Mouse (Mus musculus) 416B (cell line): ENCODE data around the gene Lbr.
"Not testable (repeated sequence)": the region's sequence is repeated elsewhere in the genome, so short reads cannot be mapped to it uniquely, and the experiment has no call there.

Experiments used
- DNase-seq: peaks from one replicate; pipeline ENCODE4 v3.0.0; 2011; ENCODE audit warnings: low read depth

The Lbr gene

GRCm38 (mm10) chr1:181852466-181852865 lies 9.6 kb upstream of the Lbr start:
- DNase-seq, result no peak

DNA sequence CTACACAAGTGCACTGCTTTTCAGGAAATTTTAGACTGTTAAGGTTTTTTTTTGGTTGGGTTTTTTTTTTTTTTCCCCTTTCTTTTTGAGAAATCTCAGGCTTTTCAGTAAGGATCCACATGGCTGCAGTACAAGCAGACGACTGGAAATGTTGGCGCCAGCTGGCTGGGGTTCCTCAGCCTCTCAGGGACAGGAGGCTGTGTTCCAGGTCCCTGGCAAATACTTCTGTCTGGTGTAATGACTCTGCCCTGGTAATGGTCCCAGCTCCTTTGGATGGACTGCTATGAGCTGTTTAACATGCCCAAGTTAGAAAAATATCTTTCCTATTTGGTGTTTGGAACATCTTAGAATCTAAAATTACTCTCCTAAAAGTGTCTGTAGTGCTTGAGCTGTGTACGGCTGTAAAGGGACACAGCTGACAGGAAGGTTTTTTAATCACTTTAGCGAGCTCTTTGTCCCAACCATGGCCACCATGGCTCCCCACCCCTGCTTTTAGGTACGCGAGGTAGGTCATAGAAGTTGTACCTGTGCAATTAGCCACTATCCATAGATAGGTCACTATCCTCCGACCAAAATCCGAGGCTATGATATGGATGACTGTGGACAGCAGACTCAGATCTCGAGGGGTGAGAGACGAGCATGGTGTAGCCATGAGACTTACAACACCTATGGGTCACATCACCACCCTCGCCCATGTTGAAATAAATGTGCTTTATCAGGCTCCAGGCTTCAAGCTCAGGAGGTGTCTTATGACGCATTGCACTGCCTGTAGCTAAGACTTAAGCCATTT lies 8.9 kb upstream of the Lbr start:
- DNase-seq, result no peak

- no peak for DNase-seq
These were observed 7.6 kb upstream of the Lbr start for GRCm38 (mm10) chr1:181850441-181850840.

DNA sequence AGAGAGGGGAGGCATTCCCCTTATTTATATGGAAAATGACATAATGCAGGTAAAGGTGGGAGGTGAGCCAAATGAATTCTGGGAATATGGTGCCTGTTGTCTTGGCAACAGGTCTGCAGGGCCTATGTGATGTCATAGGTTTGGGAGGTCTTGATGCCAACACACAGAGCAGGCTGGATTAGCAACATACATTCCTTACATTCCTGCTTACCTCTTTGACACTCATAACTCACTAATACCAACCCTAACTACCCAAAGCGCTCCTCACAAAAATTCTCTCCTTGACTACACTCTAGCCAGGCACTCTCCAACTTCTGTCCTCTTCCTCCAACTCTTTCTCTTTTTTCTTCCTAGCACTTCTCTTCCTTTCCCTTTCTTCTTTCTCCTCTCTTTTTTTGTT lies 5.4 kb upstream of the Lbr start:
- no peak for DNase-seq

- no peak for DNase-seq
These were observed 4.5 kb upstream of the Lbr start for GRCm38 (mm10) chr1:181847396-181847795.

DNA sequence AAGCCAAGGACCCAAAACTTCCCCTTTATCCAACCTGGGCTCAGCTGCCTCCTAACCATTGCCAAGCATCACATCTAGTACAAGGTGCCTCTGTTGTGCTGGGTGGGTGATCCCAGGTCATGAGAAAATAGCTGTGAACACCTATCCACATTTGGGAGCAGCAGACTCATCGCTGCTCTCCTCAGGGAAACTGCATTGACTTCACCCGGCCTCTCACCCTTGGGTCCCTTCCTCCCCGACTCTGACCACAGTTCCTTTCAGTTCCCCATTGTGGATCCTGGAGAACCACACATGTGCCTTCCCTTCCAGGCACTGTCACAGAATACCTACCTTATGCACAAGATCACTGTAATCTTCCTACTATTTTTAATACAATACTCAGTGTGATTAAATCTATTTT lies 2.9 kb upstream of the Lbr start:
- no peak for DNase-seq

- DNase-seq, result no peak
These were observed 2.2 kb upstream of the Lbr start for GRCm38 (mm10) chr1:181844874-181845547.

GRCm38 (mm10) chr1:181841864-181842672 lies 778 bp downstream of the Lbr start:
- peak; percentile 95 for DNase-seq

GRCm38 (mm10) chr1:181841396-181841795 lies 1.4 kb downstream of the Lbr start:
- no peak for DNase-seq

GRCm38 (mm10) chr1:181839746-181840366 lies 3.0 kb downstream of the Lbr start:
- peak; percentile 57 for DNase-seq

- no peak for DNase-seq
These were observed 4.7 kb downstream of the Lbr start for GRCm38 (mm10) chr1:181838111-181838510.

GRCm38 (mm10) chr1:181833143-181833542 lies 9.7 kb downstream of the Lbr start:
- no peak for DNase-seq

DNA sequence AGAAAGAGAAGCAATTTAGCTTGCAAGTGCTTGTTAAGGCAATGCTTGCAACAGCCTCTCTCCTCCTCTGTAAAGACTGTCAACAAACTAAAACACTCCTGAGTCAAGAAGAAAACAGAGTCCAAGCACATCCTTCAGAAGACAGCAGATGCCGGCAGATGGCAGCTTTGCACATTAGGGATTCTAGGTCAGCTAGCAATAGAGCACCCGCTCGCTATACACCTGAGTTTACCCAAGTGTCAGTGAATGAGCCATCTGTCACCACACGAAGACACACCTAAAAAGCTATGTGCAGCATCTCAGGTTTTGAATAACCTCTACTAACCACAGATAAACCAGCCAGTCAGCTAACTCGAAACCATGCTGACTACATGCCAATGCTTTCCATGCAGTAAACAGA lies 10.1 kb downstream of the Lbr start:
- no peak for DNase-seq

- DNase-seq, result peak; percentile 67
These were observed 14.5 kb downstream of the Lbr start for GRCm38 (mm10) chr1:181828365-181828764.

DNA sequence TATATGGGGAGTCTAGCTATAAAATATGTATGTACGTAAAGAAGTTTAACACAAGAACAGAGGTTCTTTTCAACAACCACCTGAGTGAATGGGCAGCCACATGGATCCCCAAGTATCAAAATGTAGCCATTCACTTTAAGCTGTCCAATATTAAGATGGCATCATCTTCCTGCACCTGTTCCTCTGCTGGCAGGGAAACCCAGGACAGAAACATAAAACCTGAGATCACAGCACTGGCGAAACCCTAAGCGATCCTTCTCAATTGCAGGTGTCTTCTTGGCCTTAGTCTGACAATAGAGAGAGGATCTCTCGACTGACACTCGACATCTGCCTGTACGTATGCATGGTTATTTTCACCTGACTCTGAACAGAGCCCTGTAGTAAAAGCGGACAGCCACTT lies 16.1 kb downstream of the Lbr start:
- no peak for DNase-seq

DNA sequence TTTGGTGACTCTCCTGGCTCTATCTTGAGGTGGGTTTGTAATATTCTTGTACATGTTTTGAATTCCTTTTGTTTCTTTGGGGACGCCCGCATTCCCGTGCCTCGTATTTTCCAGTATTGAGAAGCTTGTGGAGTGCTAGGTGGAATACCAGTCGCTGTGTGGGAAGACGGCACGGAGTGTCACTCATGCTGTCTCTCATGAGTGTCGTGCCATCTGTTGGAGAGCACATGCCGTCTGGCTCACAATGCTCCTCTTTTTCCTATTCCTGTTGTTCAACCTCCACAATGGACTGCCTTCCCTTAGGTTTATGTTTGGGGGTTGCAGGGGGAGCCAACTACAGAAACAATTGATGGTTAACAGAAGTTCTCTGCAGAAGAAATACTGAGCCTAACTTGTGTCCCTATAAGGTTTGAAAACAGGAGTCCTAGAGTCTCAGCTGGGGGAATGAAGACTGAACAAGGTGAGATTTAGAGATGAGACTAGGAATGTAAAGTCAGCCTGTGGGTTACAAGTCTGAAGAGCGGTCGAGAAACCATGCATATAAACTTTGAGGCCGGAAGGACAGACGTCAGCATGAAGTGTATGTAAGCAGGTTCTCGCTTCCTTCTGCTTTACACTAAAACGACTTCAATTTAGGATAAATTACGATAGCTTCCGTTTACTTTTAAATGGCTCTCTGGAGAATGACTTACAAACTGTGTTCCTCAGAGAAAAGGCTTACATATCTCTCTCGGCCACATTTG lies 31.2 kb downstream of the Lbr start:
- DNase-seq, result no peak

GRCm38 (mm10) chr1:181800667-181801066 lies 42.2 kb downstream of the Lbr start:
- no peak for DNase-seq

DNA sequence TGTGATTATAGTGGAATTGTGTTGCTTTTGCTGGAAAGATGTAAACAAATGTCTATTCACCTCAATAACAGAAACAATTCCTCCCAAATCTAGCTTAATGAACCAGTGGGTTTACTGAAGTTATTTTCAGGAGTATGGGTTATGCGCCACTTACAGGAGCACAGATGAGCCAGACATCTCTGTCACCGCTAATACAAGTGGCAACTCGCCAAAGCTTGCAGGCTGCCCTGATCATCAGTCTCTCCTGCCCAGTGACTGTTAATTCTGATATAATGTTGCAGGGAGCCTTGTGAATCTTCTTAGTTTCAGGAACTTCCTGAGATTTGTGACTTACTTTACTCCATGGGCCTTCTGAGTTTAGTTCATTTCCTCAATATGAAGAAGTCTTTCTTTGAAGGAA lies 42.9 kb downstream of the Lbr start:
- DNase-seq, result no peak

DNA sequence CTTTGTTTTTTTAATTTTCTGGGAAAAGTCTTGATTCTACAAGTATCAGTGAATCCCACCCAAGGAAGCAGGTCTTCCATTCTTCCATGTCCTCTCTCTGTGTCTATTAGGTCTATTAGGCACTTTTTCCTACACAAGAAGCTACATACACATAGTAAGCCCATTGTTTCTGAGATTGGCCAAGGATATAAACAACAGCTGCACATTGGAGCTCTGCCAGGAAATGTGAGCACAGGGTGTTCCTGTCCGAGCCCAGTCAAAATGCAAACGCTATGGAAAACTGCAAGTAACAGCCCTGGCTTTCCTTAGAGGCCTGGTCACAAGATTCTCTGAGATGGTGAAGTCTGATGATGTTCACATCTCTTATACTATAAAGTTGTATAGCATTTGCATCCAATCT lies 49.3 kb downstream of the Lbr start:
- DNase-seq, result no peak

- no peak for DNase-seq
These were observed 52.9 kb downstream of the Lbr start for GRCm38 (mm10) chr1:181789952-181790351.

DNA sequence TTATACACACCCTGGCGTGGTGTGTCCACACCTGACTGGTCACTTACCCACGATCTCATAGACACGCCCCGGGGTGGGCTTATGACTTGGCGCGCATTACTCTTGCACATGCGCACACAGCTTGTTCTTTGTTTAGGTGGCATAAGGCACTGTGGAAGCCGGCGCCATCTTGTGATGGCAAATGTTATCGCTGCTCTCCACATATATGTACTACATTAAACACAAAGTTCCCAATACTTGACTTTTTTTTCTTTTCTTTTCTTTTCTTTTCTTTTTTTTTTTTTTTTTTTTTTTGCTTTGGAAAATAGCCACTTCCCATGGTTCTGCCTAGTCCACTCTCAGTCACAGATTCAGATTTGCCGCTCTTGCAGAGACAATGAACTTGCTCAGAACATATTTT lies 60.2 kb downstream of the Lbr start:
- not testable (repeated sequence) for DNase-seq

DNA sequence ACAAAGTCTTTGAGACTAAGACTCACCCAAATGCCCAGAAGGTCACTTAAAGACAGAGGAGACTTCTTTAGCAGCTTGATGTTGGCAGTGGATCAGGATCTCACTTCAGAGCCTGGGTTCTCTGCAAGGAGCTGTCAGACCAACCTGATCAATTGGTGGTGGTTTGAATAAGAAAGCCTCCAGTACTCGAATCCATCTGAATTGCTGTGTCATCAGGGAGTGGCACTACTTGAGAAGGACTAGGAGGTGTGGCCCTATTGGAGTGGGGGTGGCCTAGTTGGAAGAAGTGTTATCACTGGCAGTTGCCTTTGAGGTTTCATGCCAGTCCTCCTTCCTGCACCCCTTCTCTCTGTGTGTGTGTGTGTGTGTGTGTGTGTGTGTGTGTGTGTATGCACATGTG lies 66.3 kb downstream of the Lbr start:
- DNase-seq, result no peak
